Mouse (Mus musculus) heart, adult 2 months (tissue): ENCODE measurements around the gene Tnfaip8l2. TPM values are rescaled to one million over a fixed set of nuclear protein-coding genes. Genes with fewer than 3 reads are reported as not detected.
"Not testable (repeated sequence)": the region's sequence is repeated elsewhere in the genome, so short reads cannot be mapped to it uniquely, and the experiment has no call there.

Source experiments
- DNase-seq, 2 experiments: peaks; one replicate each; pipeline ENCODE4 v3.0.0; 2021
- H3K27ac ChIP-seq: fragments of 200-600 bp; 2 replicates; pipeline ENCODE4 v1.8.1; 2022
- H3K27me3 ChIP-seq: fragments of 200-500 bp; 2 replicates; pipeline ENCODE4 v1.6.1; 2012; ENCODE audit warnings: mild to moderate bottlenecking, low read length, inconsistent platforms, mixed read lengths; ENCODE audit not compliant: control insufficient read depth, insufficient read depth
- H3K36me3 ChIP-seq: fragments of 200-500 bp; 2 replicates; pipeline ENCODE4 v1.6.1; 2012; ENCODE audit warnings: low read length, inconsistent platforms; ENCODE audit not compliant: control insufficient read depth, insufficient read depth
- H3K4me1 ChIP-seq: fragments of 200-500 bp; 2 replicates; pipeline ENCODE4 v1.6.1; 2011; ENCODE audit warnings: low read length; ENCODE audit not compliant: control insufficient read depth, insufficient read depth
- H3K4me3 ChIP-seq: fragments of 200-600 bp; 2 replicates; pipeline ENCODE4 v1.8.1; 2022
- H3K79me2 ChIP-seq: fragments of 200-500 bp; replicated peaks from 2 replicates; pipeline ENCODE4 v1.6.1; 2012; ENCODE audit warnings: mild to moderate bottlenecking, inconsistent platforms, low read length, moderate library complexity, mixed read lengths; ENCODE audit not compliant: control insufficient read depth, insufficient read depth
- H3K9ac ChIP-seq: fragments of 200-500 bp; 2 replicates; pipeline ENCODE4 v1.6.1; 2012; ENCODE audit warnings: low read depth, mild to moderate bottlenecking, control low read depth, inconsistent platforms, low read length, mixed read lengths
- CTCF ChIP-seq: fragments of 200-600 bp; IDR thresholded peaks from 2 replicates; pipeline ENCODE4 v1.8.1; 2022; ENCODE audit warnings: antibody characterized with exemption, mild to moderate bottlenecking, moderate library complexity
- EP300 ChIP-seq: fragments of 200-500 bp; IDR thresholded peaks from 2 replicates; pipeline ENCODE4 v1.6.1; 2011; ENCODE audit warnings: low read depth, low read length, control low read depth; ENCODE audit not compliant: insufficient read depth
- POLR2A ChIP-seq: fragments of 200-500 bp; IDR thresholded peaks from 2 replicates; pipeline ENCODE4 v1.6.1; 2011; ENCODE audit warnings: mild to moderate bottlenecking, low read depth, low read length, control low read depth; ENCODE audit not compliant: insufficient read depth
- whole genome bisulfite sequencing: fragments of 180-500 bp; shearing (Covaris S2); methylation state at CpG from one replicate; pipeline ENCODE4 v1.1.7; 2018; 5-methylcytosine and 5-hydroxymethylcytosine counted together
- intact Hi-C: fragments of 180-260 bp; cut with DNase I; formaldehyde crosslinking; loops from one replicate; pipeline ENCODE4 v1.15.1; 2025
- polyA plus RNA-seq: library from polyadenylated mRNA; depleted of rRNA; stranded (reverse); fragments of >200 nt; gene quantifications from 2 replicates; pipeline ENCODE4 v1.2.3, GENCODE M21; 2012
- total RNA-seq, 2 experiments: library from RNA; stranded (reverse); gene quantifications; 2 replicates each; pipeline ENCODE4 v1.2.3; 2021

Tnfaip8l2 gene
- total and polyA plus RNA-seq, 3 experiments = 1.5 to 4.9 (median 2.1) TPM

DNA sequence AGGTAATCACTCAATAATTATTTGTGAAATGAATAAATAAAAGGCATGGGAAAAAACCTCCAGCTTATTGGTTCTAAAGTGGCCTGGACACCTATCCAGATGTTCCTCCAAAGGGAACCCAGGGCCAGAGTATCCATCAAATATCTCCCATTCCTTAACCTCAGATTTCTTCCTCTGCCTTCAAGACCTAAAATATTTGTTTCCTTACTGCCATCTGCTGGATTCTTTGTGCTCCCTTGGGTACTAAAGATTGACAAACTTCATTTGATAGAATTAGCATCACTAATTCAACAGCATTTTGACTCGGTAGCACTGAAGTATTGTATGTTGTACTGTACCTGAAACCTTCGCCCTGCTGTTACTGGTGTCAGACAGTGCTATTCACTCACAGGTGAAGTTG is 34.3 kb downstream of the Tnfaip8l2 start:
- Histone ChIP-seq H3K36me3 (peaks cover 6% of the 10 kb centered on the region; the same call in 1 of the 2 replicates), H3K9ac (no peak overlapping the region), H3K4me3 (no peak overlapping the region), H3K4me1 (peaks cover 2% of the 10 kb centered on the region), H3K27me3 (no peaks in the 10 kb centered on the region), H3K27ac (no peak overlapping the region), H3K79me2 (peaks cover 6% of the 10 kb centered on the region)
- no peak for DNase-seq
- WGBS = 56% methylated on average over 2 of the region's 2 CpGs
- TF ChIP-seq POLR2A = no peak
- peak; percentile 54 for TF ChIP-seq CTCF
- intact Hi-C loops = loop anchor here (2.0 kb wide), 1 partner anchor 53 kb away; the partner anchor contains the start of gene Sema6c

DNA sequence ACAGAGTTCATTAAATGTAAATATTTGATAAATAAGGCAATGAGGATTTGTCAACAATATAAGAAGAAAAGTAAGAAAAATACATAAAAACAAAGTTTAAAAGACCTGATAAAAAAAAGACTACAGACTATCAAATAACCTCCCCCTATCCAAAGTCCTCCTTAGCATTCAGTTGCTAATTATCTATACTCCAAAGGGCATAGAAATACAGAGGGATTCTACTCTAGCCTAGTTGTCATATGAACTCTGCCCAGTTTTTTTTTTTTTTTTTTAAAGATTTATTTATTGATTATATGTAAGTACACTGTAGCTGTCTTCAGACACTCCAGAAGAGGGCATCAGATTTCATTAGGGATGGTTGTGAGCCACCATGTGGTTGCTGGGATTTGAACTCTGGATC is 34.9 kb downstream of the Tnfaip8l2 start:
- H3K79me2 ChIP-seq, H3K9ac ChIP-seq, H3K36me3 ChIP-seq, H3K4me1 ChIP-seq, DNase-seq, H3K27me3 ChIP-seq: not testable (repeated sequence)
- H3K27ac ChIP-seq = peak overlapping the region; percentile 83
- peak overlapping the region; percentile 82 for H3K4me3 ChIP-seq
- intact Hi-C loops = loop anchor here (2.0 kb wide), 1 partner anchor 53 kb away; the partner anchor contains the start of gene Sema6c

DNA sequence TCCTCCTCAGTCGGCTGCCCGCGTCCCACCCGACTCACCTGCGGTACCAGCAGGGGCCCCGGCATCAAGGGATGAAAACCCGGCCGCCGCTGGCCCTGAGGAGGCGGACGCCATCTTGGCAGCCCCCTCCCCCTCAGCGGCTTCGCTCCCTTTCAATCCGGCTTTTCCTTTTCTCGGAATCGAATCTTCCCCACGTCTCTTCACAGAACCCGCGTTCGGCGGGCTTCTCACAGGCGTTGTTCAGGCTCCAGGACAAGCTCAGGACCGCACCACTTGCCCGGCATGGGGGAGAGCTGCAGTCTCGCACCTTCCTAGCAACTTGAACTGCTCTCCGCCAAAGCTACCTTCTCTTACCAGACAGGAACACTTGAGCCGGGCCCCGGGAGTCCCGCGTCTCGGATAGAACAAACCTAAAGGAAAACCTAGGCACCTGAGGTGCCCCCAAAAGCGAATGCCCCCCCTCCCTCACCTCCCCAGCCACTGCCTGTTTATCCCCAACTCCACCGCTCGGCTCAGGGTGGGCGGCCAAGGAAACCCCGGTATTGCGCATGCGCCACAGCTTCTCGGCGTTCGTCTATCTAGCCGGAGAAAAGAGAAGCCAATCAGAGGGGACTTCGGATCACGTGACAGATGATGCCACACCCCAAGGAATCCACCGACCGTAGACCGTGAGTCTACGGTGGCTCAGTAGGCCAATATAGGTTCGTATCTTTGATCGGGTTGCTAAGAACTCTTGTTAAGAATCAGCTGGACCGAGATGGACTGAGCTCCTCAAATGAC is 35.6 kb downstream of the Tnfaip8l2 start, which contains the start of gene Pip5k1a:
Gene Pip5k1a, minus strand, starts transcription at position 593 of the 780 bp plus-strand sequence.
- Histone ChIP-seq H3K36me3 (peaks cover 9% of the 10 kb centered on the region; the same call in 1 of the 2 replicates), H3K9ac (peak within 1 kb of the TSS; percentile 84), H3K27ac (peak within 1 kb of the TSS; percentile 85), H3K79me2 (peaks cover 7% of the 10 kb centered on the region), H3K4me1 (peaks cover 2% of the 10 kb centered on the region), H3K4me3 (peak within 1 kb of the TSS; percentile 82), H3K27me3 (no peaks in the 10 kb centered on the region)
- WGBS = under 1% methylated on average over 51 of the region's 51 CpGs
- intact Hi-C loops = loop anchor here (2.0 kb wide), 1 partner anchor 54 kb away; the partner anchor contains the start of gene Sema6c
- TF ChIP-seq POLR2A (peak; percentile 88), CTCF (peak; percentile 38), EP300 (peak; percentile 92)
- DNase-seq = peak; percentile 93 to 96

DNA sequence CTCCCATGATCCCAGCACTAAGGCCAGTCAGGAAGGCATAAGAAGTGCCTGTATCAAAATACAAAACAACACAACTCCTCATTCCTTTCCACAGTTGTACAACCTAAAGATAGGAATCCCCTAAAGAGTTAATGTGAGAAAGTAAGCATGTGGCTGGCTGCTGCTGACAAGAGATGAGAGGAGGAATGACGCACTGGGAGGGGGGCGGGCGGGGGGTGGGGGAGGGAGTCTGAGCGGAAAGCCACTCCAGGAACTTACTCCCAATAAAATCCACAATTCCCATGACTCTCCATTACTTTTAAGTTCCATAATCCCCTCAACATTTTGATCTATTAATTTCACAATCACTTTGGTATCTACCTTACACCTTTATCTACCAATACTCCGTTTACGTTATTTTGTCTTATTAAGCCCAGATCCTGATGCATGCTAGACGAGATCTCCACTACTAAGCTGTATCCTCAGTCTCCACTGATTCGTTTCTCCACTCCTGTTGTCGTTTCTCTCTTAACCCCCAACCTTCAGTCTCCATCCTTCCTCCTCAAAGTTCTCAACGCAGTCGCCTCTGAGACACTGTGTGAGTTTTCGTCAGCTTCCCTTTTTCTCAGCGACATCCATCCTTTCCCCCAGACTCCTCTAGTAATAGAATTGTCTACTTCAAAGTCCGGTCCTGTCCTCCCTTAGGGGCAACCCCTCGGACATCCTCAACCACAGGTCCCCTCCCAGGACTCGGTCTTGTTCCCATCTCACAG is 36.4 kb downstream of the Tnfaip8l2 start:
- intact Hi-C loops = loop anchor here (2.0 kb wide), 1 partner anchor 55 kb away; the partner anchor contains the start of gene Sema6c
- no peak for TF ChIP-seq EP300
- TF ChIP-seq CTCF = no peak
- no peak for TF ChIP-seq POLR2A
- Histone ChIP-seq H3K4me1 (peaks cover 2% of the 10 kb centered on the region), H3K27ac (peak overlapping the region; percentile 85), H3K4me3 (peak overlapping the region; percentile 82), H3K27me3 (no peaks in the 10 kb centered on the region), H3K36me3 (peaks cover 11% of the 10 kb centered on the region; the same call in 1 of the 2 replicates), H3K9ac (peak overlapping the region; percentile 84), H3K79me2 (peaks cover 7% of the 10 kb centered on the region)
- no peak for DNase-seq
- under 1% methylated on average over 16 of the region's 16 CpGs for WGBS

DNA sequence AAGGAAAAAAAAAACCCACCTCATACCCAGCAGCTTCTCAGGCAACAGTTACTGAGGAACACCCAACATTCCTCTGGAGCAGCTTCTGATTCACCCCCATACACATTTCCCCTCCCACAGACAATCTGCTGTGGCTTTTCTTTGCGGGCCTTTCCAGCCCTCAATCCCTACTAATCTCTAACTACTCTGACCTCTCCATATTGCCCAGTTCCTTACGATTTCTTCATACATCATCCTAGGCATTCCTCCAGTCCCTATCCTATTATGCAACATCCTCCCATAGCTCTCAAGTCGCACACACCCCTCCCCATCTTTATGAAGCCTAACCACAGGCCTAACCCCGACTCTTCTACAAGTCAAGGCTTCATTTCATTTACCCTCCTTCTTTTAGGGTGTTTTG is 37.0 kb downstream of the Tnfaip8l2 start:
- no peak for TF ChIP-seq POLR2A
- TF ChIP-seq CTCF = no peak
- no peak for TF ChIP-seq EP300
- DNase-seq = no peak
- Histone ChIP-seq H3K27me3 (no peaks in the 10 kb centered on the region), H3K4me3 (peak overlapping the region; percentile 82), H3K9ac (peak overlapping the region; percentile 28; the same call in 1 of the 2 replicates), H3K4me1 (peaks cover 2% of the 10 kb centered on the region), H3K79me2 (peaks cover 7% of the 10 kb centered on the region), H3K36me3 (peaks cover 12% of the 10 kb centered on the region; the same call in 1 of the 2 replicates), H3K27ac (peak overlapping the region; percentile 17; the same call in 1 of the 2 replicates)
- intact Hi-C loops = no loop called here
- WGBS = 4% methylated on average over 4 of the region's 4 CpGs
